Mouse (Mus musculus): ENCODE measurements around the gene Slc22a14.

- no peak for TF ChIP-seq CTCF (IDR thresholded peaks at IDR 0.05; ENCODE audit: low read depth, low read length)
- TF ChIP-seq EP300 (IDR thresholded peaks at IDR 0.05; ENCODE audit: insufficient read depth, low read depth, low read length), result no peak
Measured at GRCm38 (mm10) chr9:119276321-119276720, 89.0 kb downstream of the Slc22a14 start.
